Comparison of ENCODE assay signal across 43 mouse cellular contexts in the genomic region with DNA sequence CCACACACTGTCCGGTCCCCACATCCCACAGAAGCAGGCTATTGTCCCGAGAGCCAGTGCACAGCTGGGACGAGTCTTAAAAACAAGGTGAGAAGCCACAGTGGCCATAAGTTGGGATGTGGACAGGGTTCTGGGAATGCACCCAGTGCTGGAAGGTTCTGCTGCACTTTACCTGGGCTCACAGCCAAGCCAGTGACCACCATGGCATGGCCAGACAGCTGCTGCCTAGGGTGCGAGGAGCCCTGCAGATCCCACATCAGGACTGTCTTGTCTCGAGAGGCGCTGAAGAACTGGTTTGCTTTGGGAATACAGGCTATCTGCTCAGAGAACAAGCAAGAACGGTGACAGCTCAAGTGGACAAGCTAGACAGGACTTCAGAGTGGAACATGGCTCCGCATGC. TPM values are rescaled to one million over a fixed set of nuclear protein-coding genes. Genes with fewer than 3 reads are reported as not detected.
"Had no signal": no experiment of that assay in that cellular context is flagged by ENCODE, and none has a peak within 500 bp of the region (broad histone marks: within the 10 kb centered on the region; RNA-seq: fewer than 3 reads in every experiment).

No protein-coding gene starts in this region.

- H3K27me3 ChIP-seq: limb, embryonic 12.5 days; limb, embryonic 13.5 days; limb, embryonic 15.5 days; liver, embryonic 12.5 days; liver, embryonic 13.5 days; liver, embryonic 15.5 days; lung, embryonic 15.5 days; midbrain, embryonic 12.5 days; midbrain, embryonic 13.5 days; midbrain, embryonic 15.5 days; neural tube, embryonic 12.5 days had no signal

- H3K4me3 ChIP-seq: limb, embryonic 10.5 days; limb, embryonic 12.5 days; limb, embryonic 13.5 days; limb, embryonic 15.5 days; liver, embryonic 12.5 days; liver, embryonic 13.5 days; liver, embryonic 15.5 days; lung, embryonic 15.5 days; midbrain, embryonic 10.5 days; midbrain, embryonic 12.5 days; midbrain, embryonic 13.5 days; midbrain, embryonic 15.5 days; neural tube, embryonic 12.5 days had no signal

- DNase-seq: left cerebral cortex, postnatal 4 days; liver; liver, embryonic 13.5 days; liver, postnatal 0 days; lung, adult 18-20 months; lung, adult 2 months; lung, embryonic 14.5 days; lung, postnatal 10 days; lung, postnatal 14 days; lung, postnatal 36 days; lung, postnatal 4 days; midbrain, embryonic 14.5 days had no signal

- H3K4me2 ChIP-seq: limb, embryonic 12.5 days; limb, embryonic 13.5 days; limb, embryonic 15.5 days; liver, embryonic 11.5 days; liver, embryonic 12.5 days; liver, embryonic 13.5 days; liver, embryonic 15.5 days; lung, embryonic 14.5 days; lung, embryonic 15.5 days; midbrain, embryonic 11.5 days; midbrain, embryonic 12.5 days; midbrain, embryonic 13.5 days; midbrain, embryonic 15.5 days; neural tube, embryonic 12.5 days had no signal

- H3K36me3 ChIP-seq: liver, embryonic 13.5 days; liver, embryonic 15.5 days; lung, embryonic 15.5 days; neural tube, embryonic 12.5 days had no signal

RNA-seq across cellular contexts. Expression of a gene that starts 10.3 kb away (rescaled TPM):
- total RNA-seq: megakaryocyte, adult 5-6 weeks; monocyte, adult 5-6 weeks had no signal

RNA-seq across cellular contexts. Expression of a gene that starts 19.5 kb away (rescaled TPM):
- total RNA-seq: megakaryocyte progenitor cell, adult 5-6 weeks had no signal

RNA-seq across cellular contexts. Expression of a gene that starts 25.3 kb away (rescaled TPM):
- total RNA-seq: left cerebral cortex, adult 8-10 months; left cerebral cortex, postnatal 10 days; left cerebral cortex, postnatal 14 days; left cerebral cortex, postnatal 25 days; left cerebral cortex, postnatal 36 days; left cerebral cortex, postnatal 4 days; liver, adult 2 months; megakaryocyte progenitor cell, adult 5-6 weeks; megakaryocyte, adult 5-6 weeks; megakaryocyte-erythroid progenitor cell, adult 5-6 weeks; midbrain, postnatal 0 days; monocyte, adult 5-6 weeks had no signal
- polyA plus RNA-seq: limb, embryonic 10.5 days; limb, embryonic 11.5 days; limb, embryonic 12.5 days; limb, embryonic 13.5 days; limb, embryonic 15.5 days; liver, adult 2 months; liver, embryonic 11.5 days; liver, embryonic 12.5 days; liver, embryonic 13.5 days; liver, embryonic 14.5 days; liver, embryonic 15.5 days; liver, embryonic 16.5 days; liver, postnatal 0 days; lung, embryonic 14.5 days; lung, postnatal 0 days; macrophage; midbrain, embryonic 10.5 days; midbrain, embryonic 11.5 days; midbrain, embryonic 14.5 days; neural tube, embryonic 11.5 days; neural tube, embryonic 12.5 days had no signal

RNA-seq across cellular contexts. Expression of a gene that starts 42.9 kb away (rescaled TPM):
- total RNA-seq: megakaryocyte, adult 5-6 weeks had no signal
